Mouse (Mus musculus) MEL (cell line): ENCODE data around the gene Gpr55. TPM values are rescaled to one million over a fixed set of nuclear protein-coding genes. Genes with fewer than 3 reads are reported as not detected.

Source experiments
- polyA plus RNA-seq, 2 experiments: library from polyadenylated mRNA; stranded (reverse) in 1 of 2; unstranded in 1 of 2; fragments of >175 nt in 1 of 2; fragments of >200 nt in 1 of 2; gene quantifications; 2 replicates each; pipeline versions ENCODE4 v1.2.1 to v1.2.4; 2012; ENCODE audit warnings: low replicate concordance in 2 of 2, low read depth in 1 of 2; ENCODE audit not compliant: insufficient read length in 2 of 2, insufficient read depth in 1 of 2, missing spikeins in 1 of 2
- total RNA-seq: library from RNA; depleted of rRNA; stranded (reverse); fragments of 300-350 nt; gene quantifications from 2 replicates; pipeline ENCODE4 v1.2.3, GENCODE M21; 2012; rRNA removed

The Gpr55 gene
- total and polyA plus RNA-seq, 3 experiments: 0.01 to 0.04 TPM; not detected in 1

Other genes with a start within 250 kb of the Gpr55 start
- 13.0 and 15.4 TPM in 2 replicates for gene A630001G21Rik, start 182.4 kb downstream of the Gpr55 start, total RNA-seq
- gene A630001G21Rik, start 182.4 kb downstream of the Gpr55 start, polyA plus RNA-seq: 10 to 100 TPM in 1 of 2 experiments, not detected in 1; 24.0 TPM
- 68.7 and 72.5 TPM in 2 replicates for gene Cab39, start 167.6 kb downstream of the Gpr55 start, total RNA-seq
- 100 to 1,000 TPM in 1 of 2 experiments, 10 to 100 TPM in 1; 66.5 to 144 TPM for gene Cab39, start 167.6 kb downstream of the Gpr55 start, polyA plus RNA-seq
- gene Itm2c, start 66.7 kb downstream of the Gpr55 start, total RNA-seq: 22.6 and 24.8 TPM in 2 replicates
- gene Itm2c, start 66.7 kb downstream of the Gpr55 start, polyA plus RNA-seq: 10 to 100 TPM in 1 of 2 experiments, not detected in 1; 28.2 TPM
- not detected in 2 replicates for gene 4933407L21Rik, start 32.5 kb downstream of the Gpr55 start, total RNA-seq
- not detected for gene 4933407L21Rik, start 32.5 kb downstream of the Gpr55 start, polyA plus RNA-seq
- not detected in 2 replicates for gene Spata3, start 55.8 kb upstream of the Gpr55 start, total RNA-seq
- gene Spata3, start 55.8 kb upstream of the Gpr55 start, polyA plus RNA-seq: not detected
- not detected in 2 replicates for gene 2810459M11Rik, start 84.9 kb upstream of the Gpr55 start, total RNA-seq
- not detected for gene 2810459M11Rik, start 84.9 kb upstream of the Gpr55 start, polyA plus RNA-seq
- gene Psmd1, start 103.4 kb upstream of the Gpr55 start, total RNA-seq: 116 and 146 TPM in 2 replicates
- gene Psmd1, start 103.4 kb upstream of the Gpr55 start, polyA plus RNA-seq: 100 to 1,000 TPM in 1 of 2 experiments, 10 to 100 TPM in 1; 57.9 to 155 TPM
- gene Htr2b, start 151.0 kb upstream of the Gpr55 start, total RNA-seq: 0.07 and 0.15 TPM in 2 replicates
- gene Htr2b, start 151.0 kb upstream of the Gpr55 start, polyA plus RNA-seq: under 1 TPM in 1 of 2 experiments, not detected in 1; 0.22 TPM
- gene Gm21972, start 172.6 kb upstream of the Gpr55 start, total RNA-seq: 0.26 and 0.65 TPM in 2 replicates
- 10 to 100 TPM in 1 of 2 experiments, not detected in 1; 52.7 TPM for gene Gm21972, start 172.6 kb upstream of the Gpr55 start, polyA plus RNA-seq
- gene Armc9, start 193.8 kb upstream of the Gpr55 start, total RNA-seq: 5.9 and 7.2 TPM in 2 replicates
- 10 to 100 TPM in 1 of 2 experiments, not detected in 1; 12.0 TPM for gene Armc9, start 193.8 kb upstream of the Gpr55 start, polyA plus RNA-seq